Mouse (Mus musculus): ENCODE measurements at regions not wholly inside any gene's neighbourhood (a gene's known extent, or its start where the extent isn't known, plus 50 kb on each side); places are given as distances from the start of the nearest gene placed in this dataset.
A peak's percentile ranks its signal among the peaks of the same experiment; 100 is the strongest.

DNA sequence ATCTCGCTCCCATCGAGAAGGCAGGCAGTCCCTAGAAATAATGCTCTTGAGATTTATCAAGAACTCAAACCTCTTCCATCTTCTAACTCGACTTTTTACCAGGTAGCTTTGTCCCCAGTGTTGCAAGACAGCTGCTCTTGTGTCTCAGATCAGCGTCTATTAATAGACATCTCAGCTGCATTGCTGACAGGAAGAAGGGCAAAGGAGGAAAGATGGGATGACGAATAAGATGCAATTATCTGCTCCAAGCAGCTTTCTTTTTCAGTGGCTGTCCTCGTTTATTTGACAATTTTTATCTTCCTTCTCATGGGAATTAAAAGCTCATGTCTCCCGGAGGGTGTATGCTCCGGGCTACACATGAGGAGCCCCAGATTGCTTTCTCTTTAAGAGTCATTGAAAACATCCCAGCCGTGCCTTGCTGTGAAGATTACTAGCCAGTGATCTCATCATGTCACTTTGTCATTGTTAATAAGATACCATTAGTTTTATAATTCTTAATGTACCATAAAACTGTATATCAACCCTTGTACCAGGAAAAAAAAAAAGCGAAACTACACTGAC lies 299.9 kb upstream of the Eci2 start:
- H3K4me3 ChIP-seq (replicated peaks; ENCODE audit: low read length): no peak overlapping the region
- TF ChIP-seq CTCF (conservative IDR thresholded peaks at IDR 0.05; ENCODE audit: low read length) (no peak), NANOG (IDR thresholded peaks at IDR 0.05; ENCODE audit: borderline replicate concordance, low read length) (no peak), POU5F1 (IDR thresholded peaks at IDR 0.05; ENCODE audit: borderline replicate concordance, low read length) (no peak)
- peaks cover 6% of the 10 kb centered on the region; the same call in 1 of the 2 replicates for H3K9me3 ChIP-seq (ENCODE audit: low read length)
- no peaks in the 10 kb centered on the region for H3K27me3 ChIP-seq (ENCODE audit: insufficient read depth, low read length)
- H3K36me3 ChIP-seq (ENCODE audit: insufficient read depth, low read length): no peaks in the 10 kb centered on the region
- peaks cover 11% of the 10 kb centered on the region for H3K4me1 ChIP-seq (replicated peaks; ENCODE audit: low read depth, low read length)

DNA sequence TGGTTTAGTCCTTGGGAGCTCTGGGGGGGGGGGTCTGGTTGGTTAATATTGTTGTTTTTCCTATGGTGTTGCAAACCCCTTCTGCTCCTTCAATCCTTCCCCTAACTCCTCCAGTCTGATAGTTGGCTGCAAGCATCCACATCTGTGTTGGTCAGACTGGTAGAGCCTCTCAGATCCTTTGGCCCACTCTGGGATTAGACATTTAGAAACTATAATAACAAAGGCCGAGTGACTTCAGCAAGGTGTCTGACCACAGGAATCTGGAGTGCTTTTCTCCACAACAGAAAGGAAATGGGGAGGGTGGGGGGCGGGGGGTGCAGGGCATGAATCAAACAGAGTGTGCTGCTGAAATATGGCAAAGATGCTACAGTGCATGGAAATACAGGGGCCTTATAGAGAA lies 301.4 kb upstream of the Eci2 start:
- Histone ChIP-seq H3K9me3 (ENCODE audit: low read length) (peaks cover 6% of the 10 kb centered on the region; the same call in 1 of the 2 replicates), H3K36me3 (ENCODE audit: insufficient read depth, low read length) (no peaks in the 10 kb centered on the region), H3K4me3 (replicated peaks; ENCODE audit: low read length) (no peak overlapping the region), H3K27me3 (ENCODE audit: insufficient read depth, low read length) (no peaks in the 10 kb centered on the region), H3K4me1 (replicated peaks; ENCODE audit: low read depth, low read length) (peaks cover 11% of the 10 kb centered on the region)
- TF ChIP-seq NANOG (IDR thresholded peaks at IDR 0.05; ENCODE audit: borderline replicate concordance, low read length) (no peak), CTCF (conservative IDR thresholded peaks at IDR 0.05; ENCODE audit: low read length) (no peak), POU5F1 (IDR thresholded peaks at IDR 0.05; ENCODE audit: borderline replicate concordance, low read length) (no peak)

DNA sequence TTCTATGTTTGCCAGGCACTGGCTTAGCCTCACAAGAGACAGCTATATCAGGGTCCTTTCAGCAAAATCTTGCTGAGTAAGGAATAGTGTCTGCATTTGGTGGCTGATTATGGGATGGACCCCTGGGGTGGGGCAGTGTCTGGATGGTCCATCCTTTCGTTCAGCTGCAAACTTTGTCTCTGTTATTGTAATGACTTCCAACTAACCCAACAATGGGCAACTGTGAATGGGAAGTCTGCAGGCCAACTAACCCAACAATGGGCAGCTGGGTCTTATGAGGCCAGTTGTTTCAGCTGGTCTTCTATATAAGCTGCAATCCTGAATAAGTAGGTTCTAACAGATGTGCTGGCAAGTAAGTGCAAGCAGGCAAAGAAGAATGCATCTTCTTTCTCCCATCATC lies 304.0 kb upstream of the Eci2 start:
- TF ChIP-seq NANOG (IDR thresholded peaks at IDR 0.05; ENCODE audit: borderline replicate concordance, low read length): 0 out of 2 replicates have a peak, but pooled peaks have one; percentile 17
- no peak for TF ChIP-seq POU5F1 (IDR thresholded peaks at IDR 0.05; ENCODE audit: borderline replicate concordance, low read length)
- peaks cover 11% of the 10 kb centered on the region for H3K4me1 ChIP-seq (replicated peaks; ENCODE audit: low read depth, low read length)
- H3K9me3 ChIP-seq (ENCODE audit: low read length): no peaks in the 10 kb centered on the region; the same call in 1 of the 2 replicates
- no peaks in the 10 kb centered on the region for H3K27me3 ChIP-seq (ENCODE audit: insufficient read depth, low read length)
- H3K4me3 ChIP-seq (replicated peaks; ENCODE audit: low read length): no peak overlapping the region
- no peaks in the 10 kb centered on the region for H3K36me3 ChIP-seq (ENCODE audit: insufficient read depth, low read length)

DNA sequence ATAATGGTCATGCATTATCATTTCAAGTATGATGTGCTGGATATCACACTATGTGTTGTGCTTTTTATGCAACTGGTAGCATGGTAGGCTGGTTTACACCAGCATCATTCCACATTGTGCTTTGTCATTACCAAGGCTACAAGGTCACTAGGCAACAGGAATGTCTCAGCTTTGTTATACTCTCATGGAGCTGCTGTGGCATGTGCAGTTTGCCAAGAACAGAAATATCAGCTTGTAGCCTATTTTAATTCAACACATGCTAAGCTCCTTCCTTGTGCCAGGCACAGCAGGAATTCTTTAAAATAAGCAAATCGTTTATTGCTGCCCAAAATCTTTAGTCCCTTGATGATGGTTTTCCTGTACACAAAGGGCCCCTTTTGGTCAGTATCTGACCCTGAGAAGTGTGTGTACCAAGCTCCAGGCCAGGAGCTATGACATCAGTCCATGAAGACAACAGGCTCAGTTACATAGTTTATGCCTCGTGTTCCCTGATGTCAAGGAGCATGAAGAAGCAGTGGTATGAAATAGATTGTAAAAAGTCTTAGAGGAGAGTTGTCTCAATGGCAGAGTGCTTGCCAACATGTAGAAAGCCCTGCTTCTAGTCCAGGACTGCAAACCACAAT lies 314.0 kb upstream of the Cdyl start:
- Histone ChIP-seq H3K4me3 (replicated peaks; ENCODE audit: low read length) (no peak overlapping the region), H3K27me3 (ENCODE audit: insufficient read depth, low read length) (no peaks in the 10 kb centered on the region), H3K36me3 (ENCODE audit: insufficient read depth, low read length) (no peaks in the 10 kb centered on the region), H3K4me1 (replicated peaks; ENCODE audit: low read depth, low read length) (no peaks in the 10 kb centered on the region), H3K9me3 (ENCODE audit: low read length) (no peaks in the 10 kb centered on the region)
- no peak for TF ChIP-seq POU5F1 (IDR thresholded peaks at IDR 0.05; ENCODE audit: borderline replicate concordance, low read length)
- no peak for TF ChIP-seq CTCF (conservative IDR thresholded peaks at IDR 0.05; ENCODE audit: low read length)
- TF ChIP-seq NANOG (IDR thresholded peaks at IDR 0.05; ENCODE audit: borderline replicate concordance, low read length): no peak

DNA sequence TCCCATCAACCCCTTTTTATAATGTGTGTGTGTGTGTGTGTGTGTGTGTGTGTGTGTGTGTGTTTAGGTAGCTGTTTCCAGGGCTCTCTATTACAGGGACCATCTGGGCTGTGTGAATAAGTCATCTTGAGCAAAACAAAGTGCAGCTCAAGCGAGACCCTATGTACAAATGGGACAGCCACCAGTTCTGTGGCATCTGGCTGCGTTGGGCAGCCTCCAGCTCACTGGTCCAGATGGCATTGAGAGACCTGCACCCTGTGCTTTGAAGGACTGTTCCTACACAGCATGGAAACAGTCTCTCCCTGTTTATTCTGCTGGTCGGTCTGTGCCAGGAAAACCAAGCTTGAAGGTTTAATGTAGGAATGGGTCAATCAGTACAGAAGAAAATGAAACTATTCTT lies 311.4 kb upstream of the Cdyl start:
- no peaks in the 10 kb centered on the region for H3K4me1 ChIP-seq (replicated peaks; ENCODE audit: low read depth, low read length)
- TF ChIP-seq NANOG (IDR thresholded peaks at IDR 0.05; ENCODE audit: borderline replicate concordance, low read length): no peak
- TF ChIP-seq POU5F1 (IDR thresholded peaks at IDR 0.05; ENCODE audit: borderline replicate concordance, low read length): no peak
- no peak for TF ChIP-seq CTCF (conservative IDR thresholded peaks at IDR 0.05; ENCODE audit: low read length)
- no peak overlapping the region for H3K4me3 ChIP-seq (replicated peaks; ENCODE audit: low read length)
- no peaks in the 10 kb centered on the region for H3K9me3 ChIP-seq (ENCODE audit: low read length)
- no peaks in the 10 kb centered on the region for H3K27me3 ChIP-seq (ENCODE audit: insufficient read depth, low read length)
- no peaks in the 10 kb centered on the region for H3K36me3 ChIP-seq (ENCODE audit: insufficient read depth, low read length)

DNA sequence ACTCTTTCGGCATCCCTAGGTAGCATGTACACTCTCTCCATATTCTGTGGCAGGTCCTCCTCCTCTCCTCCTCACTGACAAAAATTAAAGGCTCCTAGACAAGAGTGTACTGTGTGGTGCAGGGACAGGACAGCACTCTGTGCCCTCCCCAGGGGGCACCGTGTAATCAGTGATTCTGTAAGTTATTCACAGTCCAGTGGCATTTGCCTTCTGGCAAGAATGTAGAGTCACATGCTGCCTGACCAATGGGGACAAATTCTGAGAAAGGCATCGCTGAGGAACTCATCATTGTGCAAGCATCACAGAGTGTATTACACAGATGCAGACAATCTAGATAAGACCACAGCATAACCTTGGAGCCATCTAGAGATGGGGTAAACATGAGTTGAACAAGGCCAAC lies 300.3 kb upstream of the Cdyl start:
- Histone ChIP-seq H3K4me3 (replicated peaks; ENCODE audit: low read length) (no peak overlapping the region), H3K4me1 (replicated peaks; ENCODE audit: low read depth, low read length) (no peaks in the 10 kb centered on the region), H3K9me3 (ENCODE audit: low read length) (peaks cover 15% of the 10 kb centered on the region), H3K27me3 (ENCODE audit: insufficient read depth, low read length) (no peaks in the 10 kb centered on the region), H3K36me3 (ENCODE audit: insufficient read depth, low read length) (no peaks in the 10 kb centered on the region)
- no peak for TF ChIP-seq NANOG (IDR thresholded peaks at IDR 0.05; ENCODE audit: borderline replicate concordance, low read length)
- no peak for TF ChIP-seq CTCF (conservative IDR thresholded peaks at IDR 0.05; ENCODE audit: low read length)
- TF ChIP-seq POU5F1 (IDR thresholded peaks at IDR 0.05; ENCODE audit: borderline replicate concordance, low read length): no peak

DNA sequence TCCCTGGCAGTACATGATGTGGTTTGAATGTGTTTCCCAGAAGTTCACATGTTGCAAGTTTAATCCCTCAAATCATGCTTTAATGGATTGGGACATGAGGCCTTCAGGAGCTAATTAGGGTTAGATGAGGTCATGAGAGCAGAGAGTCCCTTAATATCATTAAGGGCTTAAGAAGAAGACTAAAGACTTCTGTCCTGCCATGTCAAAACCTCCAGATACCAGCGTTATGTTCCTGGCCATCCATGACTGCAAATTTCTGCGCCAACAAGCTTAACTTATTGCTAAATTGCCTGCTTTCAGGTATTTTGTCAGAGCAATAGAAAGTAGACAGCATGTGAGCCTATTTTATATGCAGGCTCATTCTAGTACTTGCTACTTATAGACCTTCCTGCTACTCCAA lies 282.1 kb upstream of the Cdyl start:
- Histone ChIP-seq H3K27me3 (ENCODE audit: insufficient read depth, low read length) (no peaks in the 10 kb centered on the region), H3K9me3 (ENCODE audit: low read length) (peaks cover 7% of the 10 kb centered on the region), H3K36me3 (ENCODE audit: insufficient read depth, low read length) (no peaks in the 10 kb centered on the region), H3K4me1 (replicated peaks; ENCODE audit: low read depth, low read length) (no peaks in the 10 kb centered on the region), H3K4me3 (replicated peaks; ENCODE audit: low read length) (no peak overlapping the region)
- no peak for TF ChIP-seq CTCF (conservative IDR thresholded peaks at IDR 0.05; ENCODE audit: low read length)
- TF ChIP-seq NANOG (IDR thresholded peaks at IDR 0.05; ENCODE audit: borderline replicate concordance, low read length): no peak
- no peak for TF ChIP-seq POU5F1 (IDR thresholded peaks at IDR 0.05; ENCODE audit: borderline replicate concordance, low read length)

DNA sequence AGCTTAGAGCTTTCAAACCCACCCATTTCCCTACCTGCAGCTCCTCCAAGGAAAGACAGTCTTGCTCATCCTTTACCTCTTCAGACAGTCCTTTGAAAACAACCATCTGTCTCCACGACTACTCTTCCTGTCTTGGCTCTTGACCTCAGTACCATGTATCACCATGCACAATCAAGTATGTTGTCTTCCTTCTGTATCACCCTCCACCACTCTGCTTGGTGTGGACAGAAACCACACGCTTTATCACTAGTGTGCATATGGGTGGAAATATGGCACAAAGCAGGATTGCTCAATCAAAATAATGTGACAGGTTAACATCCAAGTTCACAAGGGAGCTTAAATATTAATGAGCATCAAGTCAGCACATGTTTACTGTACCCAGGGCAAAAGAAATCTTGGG lies 280.1 kb upstream of the Cdyl start:
- TF ChIP-seq POU5F1 (IDR thresholded peaks at IDR 0.05; ENCODE audit: borderline replicate concordance, low read length): no peak
- TF ChIP-seq CTCF (conservative IDR thresholded peaks at IDR 0.05; ENCODE audit: low read length): no peak
- no peak for TF ChIP-seq NANOG (IDR thresholded peaks at IDR 0.05; ENCODE audit: borderline replicate concordance, low read length)
- Histone ChIP-seq H3K4me1 (replicated peaks; ENCODE audit: low read depth, low read length) (peaks cover 7% of the 10 kb centered on the region; the same call in 1 of the 2 replicates), H3K27me3 (ENCODE audit: insufficient read depth, low read length) (no peaks in the 10 kb centered on the region), H3K36me3 (ENCODE audit: insufficient read depth, low read length) (no peaks in the 10 kb centered on the region), H3K4me3 (replicated peaks; ENCODE audit: low read length) (no peak overlapping the region), H3K9me3 (ENCODE audit: low read length) (0 out of 2 replicates have a peak, but pooled peaks cover 2% of the 10 kb centered on the region)
